Mouse (Mus musculus): ENCODE measurements around the gene Zdhhc25.
A peak's percentile ranks its signal among the peaks of the same experiment; 100 is the strongest.

The Zdhhc25 gene

DNA sequence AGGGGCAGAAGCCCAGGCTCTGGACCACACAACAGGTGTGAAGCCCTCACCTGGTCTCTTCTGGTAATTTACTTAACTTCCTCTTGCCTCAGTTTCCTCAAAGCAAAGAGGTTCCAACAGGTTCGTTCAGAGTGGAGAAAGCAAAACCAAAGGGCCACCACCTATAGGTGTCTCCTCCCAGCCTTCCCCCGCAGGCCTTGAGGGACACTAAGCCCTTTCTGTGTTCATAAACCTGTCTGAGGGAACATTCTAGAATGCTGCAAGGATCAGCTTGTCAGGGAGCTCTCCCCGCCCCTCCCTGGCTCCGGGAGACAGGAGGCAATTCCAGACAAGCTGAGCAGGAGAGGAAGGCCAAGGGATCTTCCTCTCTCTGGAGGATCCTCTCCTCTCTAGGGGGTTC is at the start of gene Zdhhc25:
Gene Zdhhc25, plus strand, starts transcription at position 301 of the 400 bp plus-strand sequence.
- DNase-seq, result no peak

DNA sequence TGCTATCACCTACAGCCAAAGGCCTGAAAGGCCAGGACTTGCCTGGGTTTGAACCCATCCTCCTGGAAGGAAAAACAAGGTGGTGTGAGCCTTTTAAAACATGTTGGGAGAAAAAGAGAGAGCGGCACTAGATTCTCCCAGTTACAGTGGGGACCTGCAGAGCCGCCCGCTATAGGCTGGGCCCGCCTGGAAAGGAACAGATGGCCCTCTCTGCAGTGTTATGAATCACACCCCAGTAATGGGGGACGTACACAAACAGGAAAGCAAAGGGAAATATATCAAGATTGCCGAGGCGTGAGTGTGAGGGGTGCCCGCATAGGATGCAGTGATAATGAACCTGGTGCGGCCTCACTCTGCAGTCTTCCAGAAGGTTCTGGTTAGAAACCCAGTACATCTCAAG is 47.2 kb upstream of the Zdhhc25 start:
- no peak for DNase-seq

DNA sequence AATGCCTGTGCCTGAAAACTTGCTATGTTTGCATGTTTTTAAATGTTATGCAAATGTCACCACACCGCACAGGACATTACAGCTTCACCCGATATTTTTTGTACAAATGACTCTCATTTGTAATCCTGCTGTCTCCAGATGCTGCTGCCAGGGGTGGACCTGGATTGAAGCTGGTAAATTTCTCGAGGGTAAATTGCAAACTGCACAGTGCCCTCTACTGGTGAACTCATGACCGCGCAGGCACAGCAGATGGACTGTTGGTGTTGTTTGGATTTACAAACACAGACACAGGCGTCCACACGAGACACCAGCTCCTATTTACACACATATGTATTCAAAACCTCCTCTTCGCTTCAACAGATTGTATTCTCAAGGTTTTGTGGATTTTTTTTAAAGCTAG is 44.6 kb upstream of the Zdhhc25 start:
- DNase-seq, result peak; percentile 65

DNA sequence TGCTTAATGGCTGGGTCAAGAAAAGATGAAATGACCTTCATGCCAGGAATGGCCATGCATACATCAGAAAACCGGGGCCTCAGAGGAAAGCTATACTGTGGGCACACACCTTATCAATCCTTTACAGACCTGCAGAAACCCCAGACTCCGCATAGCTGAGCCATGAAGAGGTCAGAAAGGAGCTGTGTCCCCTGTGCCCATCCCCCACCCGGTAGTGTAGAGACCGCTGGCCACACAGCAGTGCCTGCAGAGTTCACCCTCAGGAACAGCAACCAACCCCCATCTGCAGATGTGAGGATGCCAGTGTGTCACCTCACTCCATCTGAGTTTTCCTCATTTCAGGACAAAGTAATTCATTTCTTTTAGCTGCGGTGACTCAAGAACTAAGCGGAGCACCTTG is 39.5 kb upstream of the Zdhhc25 start:
- peak; percentile 21 for DNase-seq

DNA sequence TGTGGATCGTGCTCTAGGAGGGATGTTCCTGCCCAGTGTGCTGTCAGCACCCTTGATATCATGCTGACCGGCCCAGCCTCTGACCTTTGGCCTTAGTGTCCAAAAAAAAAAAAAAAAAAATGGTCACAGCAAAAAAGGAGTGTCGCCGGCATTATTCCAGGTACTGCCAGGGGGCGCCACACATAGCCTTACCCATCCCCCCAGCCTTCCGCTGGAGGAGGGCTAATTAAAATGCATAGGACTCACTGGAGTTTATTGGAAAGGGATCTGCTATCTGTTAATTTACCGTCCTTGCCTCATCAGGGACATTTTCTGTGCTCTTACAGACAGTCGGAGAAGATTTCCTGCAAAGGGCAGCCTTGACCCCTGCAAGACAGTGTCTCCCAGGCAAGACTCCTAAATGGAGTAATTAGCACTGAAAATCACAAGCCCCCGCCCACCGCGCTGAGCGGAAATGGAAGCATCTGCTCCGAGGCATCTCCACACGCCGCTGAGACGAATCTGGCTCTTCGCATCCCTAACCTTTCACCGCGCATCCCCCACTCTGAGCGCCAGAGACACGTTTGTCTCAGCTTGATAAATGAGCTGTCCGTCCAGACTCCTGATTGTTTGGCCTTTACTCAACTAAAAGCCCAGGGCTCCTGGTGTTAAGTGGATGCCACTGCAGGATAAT is 38.9 kb upstream of the Zdhhc25 start:
- DNase-seq, result peak; percentile 66

DNA sequence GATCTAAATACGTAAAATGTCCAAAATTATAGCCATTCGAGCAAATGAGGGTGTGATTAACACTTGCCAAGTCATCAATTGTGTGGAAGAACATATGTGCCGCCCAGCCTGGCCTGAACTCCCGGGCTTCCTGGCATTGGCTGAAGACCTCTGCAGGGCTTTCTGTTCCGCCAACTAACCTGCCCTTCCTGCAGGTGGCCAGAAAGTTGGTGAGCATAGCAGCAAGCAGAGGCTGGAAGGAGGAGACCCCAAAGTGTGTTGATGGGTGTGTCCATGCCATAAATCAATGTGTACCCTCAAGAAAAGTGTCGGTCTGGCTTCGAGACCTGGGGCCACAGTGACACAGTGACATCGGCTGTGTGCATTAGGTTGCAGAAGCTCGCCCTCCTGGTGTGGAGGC is 34.8 kb upstream of the Zdhhc25 start:
- no peak for DNase-seq

DNA sequence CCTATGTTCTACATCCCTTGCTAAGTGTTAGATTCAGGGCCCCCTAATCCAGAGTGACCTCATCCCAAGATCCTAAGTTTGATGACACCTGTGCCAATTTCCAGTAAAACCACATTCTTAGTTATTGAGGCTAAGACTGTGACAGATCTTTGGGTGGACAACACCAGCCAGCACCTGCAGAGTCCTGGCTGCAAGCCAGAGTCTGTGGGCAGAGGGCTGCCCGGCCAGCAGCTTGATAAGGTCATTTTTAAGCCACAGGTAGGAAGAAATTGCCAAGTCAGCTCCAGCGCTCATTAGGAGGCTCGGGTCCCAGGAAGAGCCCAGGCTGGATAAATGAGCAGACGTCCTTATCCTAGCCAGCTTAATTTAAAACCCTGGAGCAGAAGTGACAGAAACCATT is 34.3 kb upstream of the Zdhhc25 start:
- DNase-seq, result no peak

DNA sequence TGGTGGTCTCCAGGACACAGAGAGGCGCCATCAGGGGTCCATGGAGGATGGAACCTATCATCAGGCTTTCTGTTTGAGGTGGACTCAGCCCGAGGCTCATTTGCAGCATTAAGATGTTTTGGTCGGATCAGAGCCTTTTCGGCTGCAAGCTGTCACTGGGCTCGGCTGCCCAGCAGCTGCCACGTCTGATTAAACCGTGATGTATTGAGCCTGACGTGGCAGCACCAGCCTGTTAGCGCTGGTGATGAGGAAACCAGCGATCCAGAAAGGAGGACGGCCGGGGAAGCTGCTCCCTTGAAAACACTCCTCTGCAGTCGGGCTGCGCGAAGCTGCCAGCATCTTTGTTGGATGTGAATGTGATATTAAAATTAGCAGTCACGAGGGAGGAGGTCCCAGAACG is 29.4 kb upstream of the Zdhhc25 start:
- DNase-seq, result no peak

DNA sequence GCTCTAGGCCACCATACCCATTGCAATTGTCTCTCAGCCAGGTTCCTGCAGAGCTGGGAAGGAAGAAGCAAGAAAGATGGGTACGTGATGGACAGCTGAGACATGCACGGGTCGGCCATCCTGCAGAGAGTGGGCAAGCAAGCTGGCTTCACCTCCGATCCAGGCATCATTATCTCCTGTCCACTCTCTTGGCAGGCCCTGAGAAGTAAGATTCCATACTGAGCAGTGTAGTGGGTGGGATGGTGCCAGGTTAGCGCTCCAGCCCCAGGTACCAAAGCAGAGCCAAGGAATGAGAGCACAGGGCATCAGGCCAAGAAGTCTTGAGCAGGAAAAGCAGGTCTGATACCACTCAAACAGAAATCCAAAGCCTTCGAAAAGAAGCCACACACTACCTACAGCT is 20.6 kb upstream of the Zdhhc25 start:
- no peak for DNase-seq

DNA sequence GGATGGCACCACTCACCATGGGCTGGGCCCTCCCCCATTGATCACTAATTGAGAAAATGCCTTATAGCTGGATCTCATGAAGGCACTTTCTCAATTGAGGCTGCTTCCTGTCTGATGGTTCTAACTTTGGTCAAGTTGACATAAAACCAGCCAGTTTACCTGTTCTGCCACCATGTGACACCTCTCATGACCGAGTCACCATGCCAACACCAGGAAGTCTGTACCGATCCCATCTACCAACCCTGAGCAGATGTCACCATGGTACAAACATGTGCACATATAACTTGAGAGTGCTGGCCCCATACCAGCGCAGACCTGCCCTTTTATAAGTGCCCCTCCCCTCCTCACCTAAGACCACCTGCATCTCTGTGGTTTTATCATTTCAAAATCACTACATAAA is 2.4 kb downstream of the Zdhhc25 start:
- no peak for DNase-seq

DNA sequence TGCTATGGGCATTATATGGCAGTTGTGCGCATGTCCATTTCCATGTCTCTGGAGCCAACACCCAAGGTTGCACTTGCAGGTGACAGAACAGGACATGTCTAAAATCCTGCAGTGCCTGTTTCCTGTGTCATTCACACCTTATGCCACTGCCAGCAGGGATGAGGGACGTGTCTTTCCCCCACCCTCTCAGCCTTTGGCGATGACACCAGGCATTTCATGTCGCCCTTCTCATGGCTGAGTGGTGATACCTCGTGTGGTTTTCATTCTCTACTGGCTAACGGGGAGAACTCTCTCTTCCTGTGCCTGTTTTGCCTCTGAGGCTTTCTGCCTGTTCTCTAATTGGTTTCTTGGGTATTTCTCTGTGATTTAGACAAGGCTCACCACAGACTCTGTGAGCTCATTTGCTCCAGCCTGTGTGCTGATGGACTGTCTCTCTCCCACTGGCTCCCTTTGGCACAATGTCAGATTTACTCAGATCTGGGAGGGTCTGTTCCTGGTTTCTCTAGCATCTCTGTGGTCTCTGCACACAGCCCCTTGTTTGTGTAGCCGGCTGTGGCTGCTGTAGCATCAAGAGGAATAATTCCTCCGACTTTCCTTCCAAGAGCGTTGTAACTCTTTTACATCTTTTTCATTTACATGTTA is 3.1 kb downstream of the Zdhhc25 start:
- DNase-seq, result no peak

DNA sequence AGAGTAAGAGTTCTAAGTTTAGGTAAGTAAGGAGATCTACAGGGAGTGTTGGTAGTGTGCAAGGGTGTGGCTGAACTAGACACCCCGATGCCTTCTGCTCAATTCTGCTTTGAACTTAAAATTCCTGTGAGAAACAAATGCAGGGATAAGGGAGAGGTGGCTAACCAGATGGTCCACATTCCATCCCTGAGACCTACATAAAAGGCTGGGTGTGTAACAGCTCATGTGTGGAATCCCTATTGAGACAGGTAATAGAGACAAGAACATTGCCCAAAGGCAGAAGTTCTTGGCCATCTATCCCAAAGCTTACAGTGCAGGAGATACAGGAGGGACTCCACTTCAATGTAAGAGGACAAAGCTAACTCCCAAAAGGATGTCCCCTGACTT is 3.6 kb downstream of the Zdhhc25 start:
- no peak for DNase-seq

DNA sequence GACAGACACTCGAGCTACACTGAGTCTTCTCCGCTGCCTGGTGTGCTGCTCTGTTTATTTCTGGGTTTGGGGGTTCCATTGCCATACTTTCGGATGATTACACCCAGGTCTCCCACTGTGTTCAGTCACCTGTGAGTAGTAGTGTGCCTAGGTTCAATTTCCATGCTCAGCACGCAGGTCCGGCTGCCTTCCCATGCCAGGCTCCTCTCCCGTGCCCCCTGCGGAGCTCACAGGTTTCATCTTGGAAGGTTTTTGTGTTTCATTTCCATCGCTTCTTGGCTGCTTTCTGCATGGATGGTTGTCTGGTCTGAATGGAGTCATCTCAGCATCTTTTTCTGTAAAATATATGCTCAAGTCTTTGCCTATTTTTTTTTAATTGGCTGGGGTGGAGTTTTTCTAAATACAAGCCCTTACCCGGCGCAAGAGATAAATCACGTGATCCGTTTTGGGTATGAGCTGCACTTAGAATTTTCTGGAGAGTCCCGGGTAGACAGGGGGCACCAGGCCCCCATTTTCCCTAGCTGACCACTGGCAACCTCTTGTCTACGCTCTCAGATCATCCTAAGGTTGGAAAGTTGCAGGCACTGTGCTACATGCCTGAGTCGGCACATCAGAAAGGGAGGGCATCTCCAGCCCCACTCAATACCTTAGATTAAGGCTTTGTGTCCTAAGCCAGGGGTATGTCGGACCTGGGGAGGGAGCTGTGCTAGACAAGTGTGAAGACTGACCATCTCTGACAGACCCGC is 4.7 kb downstream of the Zdhhc25 start:
- DNase-seq, result no peak

DNA sequence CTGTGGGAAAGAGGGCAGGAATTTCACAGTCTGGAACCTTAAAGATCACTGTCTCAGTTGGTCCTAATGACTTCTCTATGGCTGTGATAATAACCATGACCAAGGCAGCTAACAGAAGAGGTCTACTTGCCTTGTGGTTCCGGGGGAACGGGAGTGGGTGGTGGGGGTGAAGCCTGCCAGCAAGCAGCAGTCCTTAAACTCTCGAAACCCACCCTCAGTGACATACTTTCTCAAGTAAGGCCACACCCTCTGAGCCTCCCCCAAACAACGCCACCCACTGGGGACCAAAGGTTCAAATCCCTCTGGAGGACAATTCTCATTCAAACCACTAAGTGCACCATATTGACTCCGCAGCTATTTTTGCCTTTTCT is 5.3 kb downstream of the Zdhhc25 start:
- DNase-seq, result no peak

DNA sequence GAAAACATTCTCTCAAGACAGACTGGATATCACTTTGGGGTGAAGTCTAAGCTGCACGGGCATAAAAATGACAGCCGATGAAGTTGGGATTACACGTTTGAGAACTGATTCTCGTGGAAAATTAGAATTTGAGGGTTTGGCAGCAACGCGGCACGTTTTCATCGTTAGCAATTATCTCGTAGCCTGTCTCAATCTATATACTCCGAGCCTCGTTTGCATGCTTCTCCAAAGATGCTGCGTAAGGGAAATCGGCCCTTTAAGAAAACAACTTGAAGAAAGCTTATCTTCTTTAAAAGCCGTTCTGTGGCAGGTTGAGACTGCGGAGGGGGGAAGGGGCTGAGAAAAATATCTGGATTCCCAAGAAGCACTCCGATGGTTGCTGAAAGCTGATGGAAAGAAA is 17.0 kb downstream of the Zdhhc25 start:
- DNase-seq, result no peak

DNA sequence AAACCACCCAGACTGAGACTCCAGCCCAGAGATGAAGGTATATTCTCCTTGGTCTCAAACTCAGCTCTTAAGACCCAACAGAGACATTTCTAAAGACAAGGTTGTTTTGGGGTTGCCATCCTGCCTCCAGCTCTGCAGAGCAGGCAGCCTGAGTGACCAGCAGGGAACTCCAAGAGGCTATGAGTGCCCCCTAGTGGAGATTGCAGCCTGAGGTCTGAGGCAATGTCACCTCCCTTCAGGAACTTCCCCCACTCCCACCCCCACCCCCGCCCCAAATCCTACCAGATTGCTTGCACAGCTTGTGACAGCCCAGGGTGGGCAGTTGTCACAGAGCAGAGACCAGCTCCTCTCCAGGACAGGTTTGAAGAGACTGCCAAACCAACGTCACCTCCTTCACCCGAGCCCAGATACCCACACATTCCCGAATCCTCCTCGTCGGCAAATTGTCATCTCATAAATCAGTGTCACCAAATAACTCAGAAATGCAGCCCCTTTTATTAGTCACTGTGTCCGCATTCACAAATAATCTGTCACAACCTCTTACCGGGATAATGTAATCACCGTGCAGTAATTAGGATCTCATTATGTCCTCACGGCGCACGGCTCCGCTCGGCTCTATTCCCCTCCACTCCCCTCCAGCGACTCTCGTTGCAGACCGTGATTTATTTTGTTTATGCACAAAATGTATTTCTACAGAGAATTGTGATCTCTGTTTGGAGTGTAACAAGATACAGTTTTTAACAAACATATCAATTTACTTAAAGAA is 18.1 kb downstream of the Zdhhc25 start:
- peak; percentile 78 for DNase-seq

DNA sequence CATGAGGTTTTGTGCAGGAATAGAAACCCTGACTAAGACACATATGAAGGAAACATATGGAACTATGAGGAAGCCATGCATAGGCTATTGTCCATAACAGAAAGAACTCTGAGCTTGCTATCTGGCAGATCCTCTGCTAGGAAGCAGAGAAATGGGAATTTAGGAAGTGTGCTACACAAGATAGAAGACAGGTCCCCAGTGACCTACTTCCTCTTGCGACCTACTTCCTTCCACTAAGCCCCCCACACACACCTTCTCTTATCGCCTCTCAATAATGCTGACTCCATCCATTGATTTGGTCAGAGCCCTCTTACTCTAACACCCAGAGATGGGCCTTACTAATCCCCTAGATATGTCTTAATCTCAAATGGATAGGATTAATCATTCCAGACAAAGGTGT is 19.9 kb downstream of the Zdhhc25 start:
- DNase-seq, result no peak

DNA sequence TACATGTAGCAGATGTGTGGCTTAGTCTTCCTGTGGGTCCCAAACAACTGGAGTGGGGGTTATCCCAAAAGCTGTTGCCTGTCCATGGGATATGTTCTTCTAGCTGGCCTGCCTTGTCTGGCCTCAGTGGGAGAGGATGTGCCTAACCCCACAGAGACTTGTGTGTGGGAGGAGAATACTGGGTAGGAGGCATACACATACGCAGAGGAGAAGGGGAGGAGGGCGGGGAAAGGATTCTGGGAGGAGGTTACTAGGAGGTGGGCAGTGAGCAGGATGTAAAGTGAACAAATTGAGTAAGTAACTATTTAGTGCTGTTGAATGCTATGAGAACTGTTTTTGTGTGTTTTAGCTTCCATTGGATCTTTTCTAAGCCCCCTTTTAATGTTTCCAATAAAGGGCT is 23.8 kb downstream of the Zdhhc25 start:
- DNase-seq, result no peak

DNA sequence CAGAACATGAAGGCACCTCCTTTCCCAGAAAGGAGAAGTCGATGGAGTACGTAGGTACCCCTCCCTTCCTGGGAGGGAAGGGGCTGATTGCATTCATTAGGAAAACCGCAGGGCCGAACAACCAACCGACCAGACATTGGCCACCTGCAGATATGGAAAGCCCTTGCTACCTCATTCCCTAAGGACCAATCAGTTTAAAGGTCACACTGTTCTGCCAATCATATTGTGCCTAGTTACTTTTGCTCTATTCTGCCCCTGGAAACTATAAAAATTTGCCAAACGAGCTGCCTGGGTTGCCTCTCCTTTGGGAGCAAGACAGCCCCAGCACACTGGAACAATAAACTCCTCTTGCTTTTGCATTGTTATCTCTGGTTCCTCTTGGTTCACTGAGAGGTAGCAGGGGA is 24.8 kb downstream of the Zdhhc25 start:
- no peak for DNase-seq

DNA sequence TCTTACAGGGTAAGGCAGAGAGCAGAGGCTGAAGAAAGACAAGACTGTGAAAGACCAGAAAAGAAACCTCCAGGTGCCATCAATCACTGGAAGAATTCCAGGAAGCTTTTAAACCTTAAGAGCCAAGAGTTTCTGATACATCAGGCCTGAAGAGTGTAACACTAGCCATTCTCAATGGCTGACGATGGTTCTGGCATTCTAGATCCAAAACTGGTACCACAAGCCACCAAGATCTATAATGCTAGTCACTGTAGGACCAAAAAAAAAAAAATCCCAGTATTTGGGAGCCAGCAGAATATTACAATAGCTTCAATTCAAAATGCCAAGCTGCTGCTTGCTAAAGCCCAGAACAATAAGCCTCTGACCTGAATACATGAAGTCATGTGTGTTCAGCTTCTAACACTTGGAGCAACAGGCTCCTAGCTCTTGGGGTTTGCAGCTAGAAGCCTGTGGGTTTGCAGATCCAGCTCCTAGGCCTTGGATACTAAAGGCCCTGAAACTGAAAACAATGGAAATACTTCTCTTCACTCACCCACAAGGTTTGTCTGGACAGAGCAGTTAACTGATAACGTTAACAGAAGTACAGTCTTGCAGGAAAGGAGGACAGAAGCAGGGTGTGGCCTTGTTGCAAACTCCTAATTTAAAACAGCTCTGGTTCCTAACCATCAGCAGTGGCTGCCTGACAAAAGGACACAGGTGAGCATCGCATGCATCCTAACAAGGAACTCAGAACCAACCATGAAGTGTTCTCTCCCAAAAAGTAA is 25.4 kb downstream of the Zdhhc25 start:
- DNase-seq, result no peak

DNA sequence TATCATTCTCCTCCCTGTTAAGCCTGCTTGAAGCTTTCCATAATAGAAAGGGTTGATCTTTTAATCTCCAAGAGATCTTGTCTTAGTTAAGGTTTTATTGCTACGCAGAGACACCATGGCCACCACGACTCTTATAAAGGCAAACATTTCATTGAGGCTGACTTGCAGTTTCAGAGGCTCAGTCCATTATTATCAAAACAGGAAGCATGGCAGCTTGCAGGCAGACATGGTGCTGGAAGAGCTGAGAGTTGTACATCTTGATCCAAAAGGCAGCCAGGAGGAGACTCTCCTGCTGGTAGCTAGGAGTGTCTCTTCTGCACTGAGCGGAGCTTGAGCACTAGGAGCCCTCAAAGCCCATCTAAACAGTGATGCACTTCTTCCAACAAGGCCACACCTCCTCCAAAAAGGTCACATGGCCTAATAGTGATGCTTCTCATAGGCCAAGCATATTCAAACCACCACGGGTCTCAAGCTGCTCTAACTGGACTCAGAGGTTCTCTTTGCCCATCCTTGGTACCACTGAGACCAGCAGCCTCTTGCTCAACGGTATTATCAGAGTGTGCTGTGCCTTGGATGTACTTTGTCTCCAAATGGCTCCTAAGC is 26.9 kb downstream of the Zdhhc25 start:
- no peak for DNase-seq

DNA sequence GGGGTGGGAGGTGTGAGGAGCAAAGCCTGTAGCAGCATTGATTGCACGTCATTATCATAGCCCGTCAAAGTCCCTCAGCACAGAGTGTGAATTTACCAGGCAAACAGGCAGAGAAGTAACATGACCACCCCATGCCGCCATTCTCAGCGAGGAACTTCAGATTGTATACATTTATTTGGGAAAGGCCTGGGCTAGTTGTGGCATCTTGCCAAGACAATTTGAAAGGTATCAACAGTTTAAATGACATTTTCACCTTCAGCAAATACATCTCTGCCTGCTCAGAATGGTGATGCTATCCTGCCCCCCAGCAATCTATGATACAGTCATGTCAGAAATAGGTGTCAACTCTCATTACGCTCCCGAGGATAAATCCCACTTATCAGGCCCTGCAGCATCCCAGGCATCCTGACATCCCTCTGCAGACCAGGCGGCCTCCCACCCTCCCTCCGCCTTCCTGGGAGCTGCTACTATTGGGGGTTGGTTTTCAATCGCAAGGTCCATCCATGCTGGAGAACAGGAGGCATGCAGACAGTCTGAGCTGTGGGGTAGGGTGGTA is 28.8 kb downstream of the Zdhhc25 start:
- DNase-seq, result no peak

Measured in embryo, embryonic 11 days (tissue).